Mouse (Mus musculus): Measurements from ENCODE around the gene Fam205a1. TPM values are rescaled to one million over a fixed set of nuclear protein-coding genes. Genes with fewer than 3 reads are reported as not detected.
"Not testable (repeated sequence)": the region's sequence is repeated elsewhere in the genome, so short reads cannot be mapped to it uniquely, and the experiment has no call there.

Gene Fam205a1
- polyA plus RNA-seq, 1 experiment from 2014 or later: 0.06 TPM

- H3K9ac ChIP-seq: no peak overlapping the region
- H3K36me3 ChIP-seq: no peaks in the 10 kb centered on the region
- H3K9me3 ChIP-seq: no peaks in the 10 kb centered on the region
- peak; percentile 95 for ATAC-seq (ENCODE audit: low read depth)
- H3K27me3 ChIP-seq: no peaks in the 10 kb centered on the region
- H3K4me1 ChIP-seq (replicated peaks): no peaks in the 10 kb centered on the region
- no peak overlapping the region for H3K4me3 ChIP-seq
- 38% methylated on average over 5 of the region's 5 CpGs for WGBS
- H3K27ac ChIP-seq (replicated peaks): no peak overlapping the region
- H3K4me2 ChIP-seq: no peak overlapping the region
Observed at GRCm38 (mm10) chr4:42876586-42877291, 23.1 kb upstream of the Fam205a1 start.

GRCm38 (mm10) chr4:42874134-42874533, 20.4 kb upstream of the Fam205a1 start, which contains the start of gene Fam205c:
Fam205c (minus strand) TSS chr4:42874234.
- no peak for ATAC-seq (ENCODE audit: low read depth)
- Histone ChIP-seq H3K9ac (no peak within 1 kb of the TSS), H3K36me3 (no peaks in the 10 kb centered on the region), H3K9me3 (no peaks in the 10 kb centered on the region), H3K4me3 (no peak within 1 kb of the TSS), H3K4me1 (replicated peaks) (no peaks in the 10 kb centered on the region), H3K27ac (replicated peaks) (no peak within 1 kb of the TSS), H3K4me2 (no peak within 1 kb of the TSS), H3K27me3 (no peaks in the 10 kb centered on the region)
- 82% methylated on average over 7 of the region's 7 CpGs for WGBS

- Histone ChIP-seq H3K9ac (no peak overlapping the region), H3K9me3 (no peaks in the 10 kb centered on the region), H3K4me2 (no peak overlapping the region), H3K4me1 (replicated peaks) (no peaks in the 10 kb centered on the region), H3K27ac (replicated peaks) (no peak overlapping the region), H3K4me3 (no peak overlapping the region), H3K36me3 (no peaks in the 10 kb centered on the region), H3K27me3 (no peaks in the 10 kb centered on the region)
- WGBS: 84% methylated on average over 16 of the region's 16 CpGs
- ATAC-seq (ENCODE audit: low read depth): no peak
Observed at GRCm38 (mm10) chr4:42872746-42873435, 19.2 kb upstream of the Fam205a1 start.

- 91% methylated on average over 7 of the region's 7 CpGs for WGBS
- no peak overlapping the region for H3K4me3 ChIP-seq
- no peak overlapping the region for H3K9ac ChIP-seq
- no peaks in the 10 kb centered on the region for H3K9me3 ChIP-seq
- no peak overlapping the region for H3K27ac ChIP-seq (replicated peaks)
- H3K4me1 ChIP-seq (replicated peaks): no peaks in the 10 kb centered on the region
- H3K4me2 ChIP-seq: no peak overlapping the region
- H3K27me3 ChIP-seq: no peaks in the 10 kb centered on the region
- H3K36me3 ChIP-seq: no peaks in the 10 kb centered on the region
- no peak for ATAC-seq (ENCODE audit: low read depth)
Observed at GRCm38 (mm10) chr4:42872151-42872550, 18.5 kb upstream of the Fam205a1 start.

GRCm38 (mm10) chr4:42870748-42871147, 17.1 kb upstream of the Fam205a1 start:
- no peak overlapping the region for H3K27ac ChIP-seq (replicated peaks)
- H3K4me2 ChIP-seq: no peak overlapping the region
- H3K9ac ChIP-seq: no peak overlapping the region
- no peaks in the 10 kb centered on the region for H3K36me3 ChIP-seq
- H3K4me3 ChIP-seq: no peak overlapping the region
- no peaks in the 10 kb centered on the region for H3K27me3 ChIP-seq
- no peaks in the 10 kb centered on the region for H3K9me3 ChIP-seq
- 83% methylated on average over 5 of the region's 5 CpGs for WGBS
- no peaks in the 10 kb centered on the region for H3K4me1 ChIP-seq (replicated peaks)
- ATAC-seq (ENCODE audit: low read depth): no peak

- no peak overlapping the region for H3K4me2 ChIP-seq
- no peaks in the 10 kb centered on the region for H3K9me3 ChIP-seq
- no peaks in the 10 kb centered on the region for H3K36me3 ChIP-seq
- H3K27me3 ChIP-seq: no peaks in the 10 kb centered on the region
- WGBS: 92% methylated on average over 5 of the region's 5 CpGs
- H3K4me3 ChIP-seq: no peak overlapping the region
- no peak overlapping the region for H3K9ac ChIP-seq
- no peak overlapping the region for H3K27ac ChIP-seq (replicated peaks)
- no peak for ATAC-seq (ENCODE audit: low read depth)
- no peaks in the 10 kb centered on the region for H3K4me1 ChIP-seq (replicated peaks)
Observed at GRCm38 (mm10) chr4:42868193-42868592, 14.5 kb upstream of the Fam205a1 start.

GRCm38 (mm10) chr4:42867390-42867789, 13.7 kb upstream of the Fam205a1 start:
- ATAC-seq (ENCODE audit: low read depth): no peak

GRCm38 (mm10) chr4:42863487-42863886, 9.8 kb upstream of the Fam205a1 start:
- H3K4me1 ChIP-seq (replicated peaks); H3K4me3 ChIP-seq; H3K27ac ChIP-seq (replicated peaks); H3K4me2 ChIP-seq; ATAC-seq (ENCODE audit: low read depth); H3K36me3 ChIP-seq; H3K9me3 ChIP-seq; H3K27me3 ChIP-seq; H3K9ac ChIP-seq: not testable (repeated sequence)
- WGBS: 77% methylated on average over 5 of the region's 5 CpGs

More at GRCm38 (mm10) chr4:42867390-42867789, 13.7 kb upstream of the Fam205a1 start:
- H3K27me3 ChIP-seq: no peaks in the 10 kb centered on the region
- H3K9me3 ChIP-seq: no peaks in the 10 kb centered on the region
- H3K36me3 ChIP-seq: no peaks in the 10 kb centered on the region
- H3K9ac ChIP-seq: no peak overlapping the region
- H3K4me1 ChIP-seq (replicated peaks): no peaks in the 10 kb centered on the region
- H3K4me2 ChIP-seq: no peak overlapping the region
- H3K4me3 ChIP-seq: no peak overlapping the region
- 79% methylated on average over 3 of the region's 3 CpGs for WGBS
- H3K27ac ChIP-seq (replicated peaks): no peak overlapping the region

GRCm38 (mm10) chr4:42860483-42860882, 6.8 kb upstream of the Fam205a1 start:
- H3K36me3 ChIP-seq; H3K4me3 ChIP-seq; H3K27ac ChIP-seq (replicated peaks); H3K27me3 ChIP-seq; H3K4me2 ChIP-seq; H3K9ac ChIP-seq; ATAC-seq (ENCODE audit: low read depth); H3K4me1 ChIP-seq (replicated peaks); H3K9me3 ChIP-seq: not testable (repeated sequence)
- 88% methylated on average over 9 of the region's 9 CpGs for WGBS

GRCm38 (mm10) chr4:42856671-42857070, 3.0 kb upstream of the Fam205a1 start, which contains the start of gene Gm12394:
Gm12394 (minus strand) TSS chr4:42856771.
- not testable (repeated sequence) for H3K4me3 ChIP-seq; H3K4me1 ChIP-seq (replicated peaks); H3K9me3 ChIP-seq; H3K27ac ChIP-seq (replicated peaks); H3K36me3 ChIP-seq; H3K9ac ChIP-seq; H3K4me2 ChIP-seq; ATAC-seq (ENCODE audit: low read depth); H3K27me3 ChIP-seq
- WGBS: 76% methylated on average over 1 of the region's 1 CpGs

Data from neural tube, embryonic 13.5 days (tissue).